Mouse (Mus musculus): ENCODE results near the gene Mpst. TPM values are rescaled to one million over a fixed set of nuclear protein-coding genes. Genes with fewer than 3 reads are reported as not detected.

Gene Mpst
- polyA plus RNA-seq, 2 experiments from 2014 or later: 1.2 to 5.7 TPM

- no peak for ATAC-seq
Measured at GRCm38 (mm10) chr15:78405098-78405497, 1.1 kb upstream of the Mpst start.

- ATAC-seq: peak; percentile 39
Measured at GRCm38 (mm10) chr15:78405517-78406211, 552 bp upstream of the Mpst start, which contains the start of gene Tst. Gene Tst (minus strand): TSS chr15:78405907.

GRCm38 (mm10) chr15:78409570-78410052 lies 3.4 kb downstream of the Mpst start:
- no peak for ATAC-seq

GRCm38 (mm10) chr15:78413083-78413718 lies 7.0 kb downstream of the Mpst start:
- no peak for ATAC-seq

GRCm38 (mm10) chr15:78413719-78414117 lies 7.5 kb downstream of the Mpst start:
- ATAC-seq: no peak

- no peak for ATAC-seq
Measured at GRCm38 (mm10) chr15:78414157-78414556, 7.9 kb downstream of the Mpst start.

GRCm38 (mm10) chr15:78416937-78417336 lies 10.7 kb downstream of the Mpst start:
- no peak for ATAC-seq

GRCm38 (mm10) chr15:78420395-78420794 lies 14.2 kb downstream of the Mpst start:
- no peak for ATAC-seq

- peak; percentile 84 for ATAC-seq
Measured at GRCm38 (mm10) chr15:78422046-78422956, 16.1 kb downstream of the Mpst start.

- no peak for ATAC-seq
Measured at GRCm38 (mm10) chr15:78424507-78424906, 18.3 kb downstream of the Mpst start.

- ATAC-seq: no peak
Measured at GRCm38 (mm10) chr15:78425230-78425629, 19.0 kb downstream of the Mpst start.

- peak; percentile 69 for ATAC-seq
Measured at GRCm38 (mm10) chr15:78428391-78429138, 22.3 kb downstream of the Mpst start, which contains the start of gene Kctd17. Gene Kctd17 (plus strand): TSS chr15:78428564.

GRCm38 (mm10) chr15:78429139-78429459 lies 22.9 kb downstream of the Mpst start:
- ATAC-seq: no peak

- ATAC-seq: no peak
Measured at GRCm38 (mm10) chr15:78429871-78430622, 23.8 kb downstream of the Mpst start.

GRCm38 (mm10) chr15:78430874-78431273 lies 24.7 kb downstream of the Mpst start:
- no peak for ATAC-seq

- no peak for ATAC-seq
Measured at GRCm38 (mm10) chr15:78431541-78432121, 25.4 kb downstream of the Mpst start.

- ATAC-seq: no peak
Measured at GRCm38 (mm10) chr15:78434896-78435520, 28.8 kb downstream of the Mpst start.

- ATAC-seq: no peak
Measured at GRCm38 (mm10) chr15:78435681-78436080, 29.5 kb downstream of the Mpst start.

- no peak for ATAC-seq
Measured at GRCm38 (mm10) chr15:78436380-78437192, 30.4 kb downstream of the Mpst start.
